In the genomic region with DNA sequence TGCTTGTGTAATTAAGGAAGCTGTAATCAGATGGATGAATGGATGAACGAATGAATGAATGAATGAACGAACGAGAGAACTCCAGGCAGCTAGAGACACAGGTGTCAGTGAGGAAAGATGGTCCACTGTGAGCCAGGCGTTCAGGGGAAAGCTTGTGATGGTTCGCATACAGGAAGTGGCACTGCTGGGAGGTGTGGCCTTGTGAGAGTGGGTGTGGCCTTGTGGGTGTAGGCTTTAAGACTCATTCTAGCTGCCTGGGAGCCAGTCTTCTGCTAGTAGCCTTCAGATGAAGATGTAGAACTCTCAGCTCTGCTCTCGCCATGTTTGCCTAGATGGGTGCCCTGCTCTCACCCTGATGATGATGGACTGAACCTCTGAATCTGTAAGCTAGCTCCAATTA, we compare ENCODE assay signal across 17 mouse cellular contexts. TPM values are rescaled to one million over a fixed set of nuclear protein-coding genes. Genes with fewer than 3 reads are reported as not detected.
DNase-seq lines count a peak whose midpoint lies in the region.
"Had no signal": no experiment of that assay in that cellular context is flagged by ENCODE, and none has a peak within 500 bp of the region (broad histone marks: within the 10 kb centered on the region; RNA-seq: fewer than 3 reads in every experiment).

No protein-coding gene starts in this region.

- H3K36me3 ChIP-seq in splenic B cell, adult 2 months (ENCODE audit: control insufficient read depth, insufficient read depth, low read length, poor library complexity, severe bottlenecking), result no peaks in the 10 kb centered on the region
- H3K36me3 ChIP-seq: limb, embryonic 12.5 days; midbrain, embryonic 12.5 days; neural tube, embryonic 15.5 days had no signal

- no peaks in the 10 kb centered on the region for H3K27me3 ChIP-seq in splenic B cell, adult 2 months (ENCODE audit: control insufficient read depth, insufficient read depth, low read length, poor library complexity, severe bottlenecking)
- H3K27me3 ChIP-seq: limb, embryonic 12.5 days; midbrain, embryonic 12.5 days; neural tube, embryonic 15.5 days; Patski had no signal

- intact Hi-C loops in heart, postnatal 10 days (cut with DNase I), result no loop called here

- DNase-seq in A20 (ENCODE audit: low read depth, low spot score) (peak; percentile 51), ZHBTc4 (ENCODE audit: low read depth, low spot score) (peak; percentile 59)
- peak; percentile 31 for DNase-seq in CD4-positive helper T cell, adult 2 months (ENCODE audit: low read depth, low spot score)
- peak; percentile 41 for DNase-seq in splenic B cell, adult 2 months (ENCODE audit: low read depth, low spot score)
- DNase-seq in heart, postnatal 10 days, result no peak
- DNase-seq in cerebellum, adult 11 months, result no peak
- DNase-seq in urinary bladder, postnatal 36 days (ENCODE audit: low spot score in 2 of 2), result no peak
- DNase-seq: cerebellum, postnatal 25 days; forebrain, postnatal 0 days; kidney, adult 2 months; kidney, postnatal 14 days; lung, postnatal 4 days; retina, postnatal 1 day had no signal

RNA-seq across cellular contexts. Expression of gene Rassf3, which starts 51.0 kb away (rescaled TPM):
- 100 to 1,000 TPM in 1 of 2 experiments, 10 to 100 TPM in 1; 98.8 to 116 TPM for total RNA-seq in heart, postnatal 10 days (2021)

RNA-seq across cellular contexts. Expression of gene Tbk1, which starts 59.5 kb away (rescaled TPM):
- total RNA-seq in heart, postnatal 10 days (2021), result 10 to 100 TPM; 17.3 to 19.5 TPM

Comparison
In these comparisons a context has a peak if more than half of its experiments do, and no peak if none do; other contexts are left out.
1. DNase-seq: peak in A20 (single experiment), CD4-positive helper T cell, adult 2 months (single experiment), ZHBTc4 (single experiment) and splenic B cell, adult 2 months (single experiment); none in heart, postnatal 10 days (0 of 2), cerebellum, adult 11 months (single experiment) and urinary bladder, postnatal 36 days (0 of 2).